Mouse (Mus musculus): ENCODE measurements at regions not wholly inside any gene's neighbourhood (a gene's known extent, or its start where the extent isn't known, plus 50 kb on each side); places are given as distances from the start of the nearest gene placed in this dataset.

DNA sequence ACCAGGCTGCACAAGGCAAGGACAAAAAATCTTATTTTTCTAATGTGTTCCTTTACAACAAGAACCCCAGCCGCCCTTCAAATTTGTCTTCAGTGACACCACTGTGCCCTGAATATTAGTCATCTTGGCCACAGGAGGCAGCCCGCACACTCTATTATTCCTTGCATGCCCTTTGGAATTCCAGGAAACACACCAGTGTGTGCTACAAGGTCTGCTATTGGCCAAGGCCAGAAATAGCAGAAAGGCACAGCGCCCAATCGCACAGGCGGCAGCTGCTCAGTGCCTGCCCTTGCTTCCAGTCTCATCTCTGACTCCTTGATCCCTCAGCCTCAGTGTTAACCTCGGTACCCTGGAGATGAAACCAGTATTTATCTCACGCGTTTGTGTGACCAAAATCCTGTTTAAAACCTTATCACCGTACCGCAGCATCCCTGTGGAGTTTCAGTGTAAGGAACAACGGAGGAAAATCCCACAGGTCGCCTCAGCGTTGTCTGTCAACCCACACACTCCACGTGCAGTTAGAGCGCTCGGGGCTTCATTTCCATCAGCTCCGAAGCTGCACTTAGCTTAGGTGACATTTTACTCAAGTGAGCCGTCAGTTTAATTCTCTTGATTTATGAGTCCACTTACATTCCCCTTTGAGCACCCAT lies 194.1 kb downstream of the Dyrk2 start:
- Histone ChIP-seq H3K4me1 (no peaks in the 10 kb centered on the region), H3K4me3 (no peak overlapping the region), H3K4me2 (no peak overlapping the region), H3K36me3 (no peaks in the 10 kb centered on the region), H3K27ac (no peak overlapping the region), H3K9me3 (peaks cover 6% of the 10 kb centered on the region; the same call in 1 of the 2 replicates), H3K27me3 (no peaks in the 10 kb centered on the region), H3K9ac (no peak overlapping the region)
- ATAC-seq (ENCODE audit: insufficient number of reproducible peaks, insufficient read depth, low FRiP score, low TSS enrichment, low read depth), result no peak
- WGBS, result 74% methylated on average over 18 of the region's 18 CpGs

DNA sequence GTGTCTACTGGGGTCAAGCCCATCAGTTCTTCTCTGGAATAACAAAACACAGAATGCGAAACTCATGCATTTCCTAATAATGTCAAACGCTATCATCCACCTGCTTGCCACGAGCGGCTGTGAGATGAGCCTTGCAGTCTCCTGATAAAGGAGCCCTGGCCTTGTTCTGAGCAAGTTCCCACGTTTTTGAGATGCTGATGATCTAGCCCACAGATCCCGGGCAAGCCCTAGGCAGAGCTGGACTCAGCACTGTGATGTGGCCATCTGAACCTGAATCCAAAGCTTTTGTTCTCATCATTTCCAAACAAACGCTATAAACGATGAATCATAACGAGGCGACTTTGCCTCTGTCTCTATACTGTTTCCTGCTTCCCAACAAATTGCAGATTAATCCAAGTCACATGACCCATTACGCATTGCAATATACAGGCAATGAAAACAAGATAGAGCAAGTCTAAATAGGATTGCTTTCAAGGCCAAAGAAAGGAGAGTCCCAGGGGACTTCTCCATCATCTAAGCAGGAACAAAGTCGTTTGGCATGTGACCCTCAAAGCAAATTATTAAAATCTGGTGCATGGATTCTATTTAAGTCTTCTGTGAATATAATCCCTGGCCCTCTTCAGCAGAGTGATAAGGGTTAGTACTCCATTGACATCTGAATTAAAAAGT lies 191.1 kb downstream of the Dyrk2 start:
- ATAC-seq (ENCODE audit: insufficient number of reproducible peaks, insufficient read depth, low FRiP score, low TSS enrichment, low read depth), result no peak
- no peaks in the 10 kb centered on the region for H3K4me1 ChIP-seq
- WGBS, result 73% methylated on average over 12 of the region's 12 CpGs
- no peak overlapping the region for H3K27ac ChIP-seq
- no peak overlapping the region for H3K9ac ChIP-seq
- H3K9me3 ChIP-seq, result no peaks in the 10 kb centered on the region
- no peaks in the 10 kb centered on the region for H3K36me3 ChIP-seq
- H3K4me2 ChIP-seq, result no peak overlapping the region
- H3K27me3 ChIP-seq, result no peaks in the 10 kb centered on the region
- H3K4me3 ChIP-seq, result no peak overlapping the region

DNA sequence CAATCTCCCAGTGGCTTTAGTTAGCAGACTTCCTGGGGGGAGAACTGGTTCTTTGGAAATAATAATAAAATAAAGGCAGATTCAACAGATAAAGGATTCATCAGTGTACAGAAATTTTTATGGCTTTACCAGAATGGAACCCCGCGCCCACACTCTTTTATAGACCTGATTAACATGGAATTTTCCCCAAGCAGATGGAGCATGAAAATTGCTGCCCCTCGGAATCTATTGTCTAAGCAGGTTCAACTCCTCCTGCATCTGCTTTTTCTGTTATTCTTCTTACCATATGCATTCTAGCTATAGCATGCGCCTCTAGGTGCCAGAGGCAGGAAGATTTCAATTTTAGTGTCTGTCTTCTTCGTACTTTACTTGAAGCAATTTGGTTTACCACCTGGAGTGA lies 190.5 kb downstream of the Dyrk2 start:
- Histone ChIP-seq H3K4me1 (no peaks in the 10 kb centered on the region), H3K4me3 (no peak overlapping the region), H3K9ac (no peak overlapping the region), H3K27ac (no peak overlapping the region), H3K36me3 (no peaks in the 10 kb centered on the region), H3K4me2 (no peak overlapping the region), H3K27me3 (no peaks in the 10 kb centered on the region), H3K9me3 (no peaks in the 10 kb centered on the region)
- no peak for ATAC-seq (ENCODE audit: insufficient number of reproducible peaks, insufficient read depth, low FRiP score, low TSS enrichment, low read depth)
- WGBS, result 84% methylated on average over 5 of the region's 5 CpGs

DNA sequence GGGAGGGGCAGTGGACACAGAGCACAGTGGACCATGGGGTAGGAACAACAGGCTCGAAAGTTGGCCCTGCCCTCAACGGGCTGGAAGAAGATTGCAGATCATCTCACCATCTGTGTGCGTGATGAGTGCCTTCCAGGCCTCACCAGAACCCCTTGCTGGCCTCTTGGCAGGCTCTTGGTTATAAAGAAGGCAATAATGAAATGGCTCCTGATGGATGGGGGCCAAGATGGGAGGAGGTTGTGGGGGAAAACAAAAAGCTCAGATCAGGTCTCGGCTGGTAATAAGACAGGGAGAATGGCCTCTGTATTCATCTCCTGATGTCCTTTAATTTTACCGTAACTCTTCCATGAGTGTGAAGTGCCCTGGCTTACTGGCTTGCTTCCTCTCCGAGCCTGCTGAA lies 189.1 kb downstream of the Dyrk2 start:
- no peak for ATAC-seq (ENCODE audit: insufficient number of reproducible peaks, insufficient read depth, low FRiP score, low TSS enrichment, low read depth)
- Histone ChIP-seq H3K9ac (no peak overlapping the region), H3K4me2 (no peak overlapping the region), H3K36me3 (no peaks in the 10 kb centered on the region), H3K27me3 (no peaks in the 10 kb centered on the region), H3K27ac (no peak overlapping the region), H3K4me1 (no peaks in the 10 kb centered on the region), H3K4me3 (no peak overlapping the region), H3K9me3 (no peaks in the 10 kb centered on the region)
- 84% methylated on average over 6 of the region's 6 CpGs for WGBS

DNA sequence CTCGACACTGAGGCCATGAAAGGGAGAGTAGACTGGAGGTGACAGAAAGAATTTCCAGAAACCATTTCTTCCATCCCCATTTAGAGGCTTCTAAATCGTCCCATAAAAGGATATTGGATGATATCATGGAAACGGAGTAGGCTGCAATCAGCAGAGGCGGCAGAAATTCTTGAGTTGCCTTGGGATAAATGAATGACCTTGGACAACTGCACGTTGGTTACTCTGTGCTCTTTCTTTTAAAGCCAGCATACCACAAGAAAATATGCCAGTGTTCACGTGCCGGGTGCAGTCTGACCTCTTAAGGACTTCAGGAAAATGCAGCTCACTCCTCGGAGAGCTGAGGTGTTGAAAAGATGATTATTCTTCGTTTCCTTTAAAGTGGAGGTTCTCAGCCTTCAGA lies 186.7 kb downstream of the Dyrk2 start:
- Histone ChIP-seq H3K4me3 (no peak overlapping the region), H3K9me3 (no peaks in the 10 kb centered on the region), H3K27me3 (no peaks in the 10 kb centered on the region), H3K4me2 (no peak overlapping the region), H3K36me3 (no peaks in the 10 kb centered on the region), H3K4me1 (no peaks in the 10 kb centered on the region), H3K9ac (no peak overlapping the region), H3K27ac (no peak overlapping the region)
- no peak for ATAC-seq (ENCODE audit: insufficient number of reproducible peaks, insufficient read depth, low FRiP score, low TSS enrichment, low read depth)
- WGBS, result 78% methylated on average over 9 of the region's 9 CpGs

DNA sequence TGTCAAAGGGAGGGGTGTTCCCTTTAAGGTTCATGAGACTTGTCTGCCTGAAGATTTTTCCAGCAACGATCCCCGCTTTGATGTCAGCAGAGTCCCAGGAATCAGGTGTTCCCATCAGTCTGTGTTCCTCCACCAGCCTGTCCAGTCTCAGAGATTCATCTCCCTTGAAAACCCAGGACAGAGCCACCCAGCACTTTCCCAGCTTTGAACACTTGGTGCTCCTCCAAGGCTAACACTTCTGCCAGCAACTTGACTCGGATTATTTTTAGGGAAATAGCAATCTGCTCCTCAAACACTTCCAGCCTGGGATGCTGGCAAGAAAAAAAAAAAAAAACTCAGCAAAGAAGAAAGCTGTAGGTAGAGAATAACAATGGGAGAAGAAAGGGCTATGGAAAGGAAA lies 170.7 kb downstream of the Dyrk2 start:
- Histone ChIP-seq H3K36me3 (no peaks in the 10 kb centered on the region), H3K27me3 (no peaks in the 10 kb centered on the region), H3K27ac (no peak overlapping the region), H3K9ac (no peak overlapping the region), H3K4me2 (no peak overlapping the region), H3K9me3 (no peaks in the 10 kb centered on the region), H3K4me3 (no peak overlapping the region), H3K4me1 (no peaks in the 10 kb centered on the region)
- 73% methylated on average over 3 of the region's 3 CpGs for WGBS
- ATAC-seq (ENCODE audit: insufficient number of reproducible peaks, insufficient read depth, low FRiP score, low TSS enrichment, low read depth), result no peak

DNA sequence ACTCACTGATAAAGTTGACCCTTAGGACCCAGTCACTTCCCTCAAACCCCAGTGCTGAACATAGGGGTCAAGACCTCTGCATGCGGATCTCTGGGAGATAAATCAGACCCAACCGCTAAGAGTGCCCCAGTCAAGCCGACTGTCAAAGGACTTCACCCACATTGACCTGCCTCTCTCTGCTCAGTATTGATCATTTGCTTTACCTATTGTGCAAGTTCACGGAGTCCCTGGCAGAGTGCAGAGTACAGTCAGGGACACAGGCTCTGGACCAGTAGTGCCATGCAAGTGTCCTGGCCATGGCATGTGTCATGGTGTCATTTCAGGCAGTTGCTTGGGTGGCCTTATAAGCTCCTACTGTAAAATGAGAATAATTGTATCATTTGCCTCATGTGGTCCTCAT lies 169.9 kb downstream of the Dyrk2 start:
- H3K9ac ChIP-seq, result no peak overlapping the region
- no peak overlapping the region for H3K4me3 ChIP-seq
- H3K27ac ChIP-seq, result no peak overlapping the region
- WGBS, result 90% methylated on average over 4 of the region's 4 CpGs
- no peak overlapping the region for H3K4me2 ChIP-seq
- H3K4me1 ChIP-seq, result no peaks in the 10 kb centered on the region
- H3K27me3 ChIP-seq, result no peaks in the 10 kb centered on the region
- H3K9me3 ChIP-seq, result no peaks in the 10 kb centered on the region
- no peak for ATAC-seq (ENCODE audit: insufficient number of reproducible peaks, insufficient read depth, low FRiP score, low TSS enrichment, low read depth)
- no peaks in the 10 kb centered on the region for H3K36me3 ChIP-seq

DNA sequence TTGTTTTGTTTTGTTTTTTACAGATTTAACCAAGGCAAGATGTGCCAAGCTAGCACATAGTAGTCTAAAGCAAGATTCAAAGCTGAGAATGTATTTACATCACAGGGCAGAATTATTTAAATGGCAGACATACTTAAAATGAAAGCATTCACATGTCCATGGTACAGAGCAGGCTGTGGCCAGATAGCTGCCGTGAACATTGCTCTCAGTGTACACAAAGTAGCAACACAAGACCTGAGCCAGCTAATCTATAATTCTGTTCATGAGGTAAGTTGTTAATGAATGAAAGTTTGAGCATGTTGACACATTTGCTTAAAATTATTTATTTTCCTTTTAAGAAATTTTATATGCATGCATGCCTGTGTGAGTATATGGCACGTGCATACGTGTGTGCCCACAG lies 164.0 kb downstream of the Dyrk2 start:
- Histone ChIP-seq H3K4me3 (no peak overlapping the region), H3K9ac (no peak overlapping the region), H3K4me1 (no peaks in the 10 kb centered on the region), H3K36me3 (no peaks in the 10 kb centered on the region), H3K27me3 (no peaks in the 10 kb centered on the region), H3K4me2 (no peak overlapping the region), H3K9me3 (no peaks in the 10 kb centered on the region), H3K27ac (no peak overlapping the region)
- WGBS, result 93% methylated on average over 3 of the region's 3 CpGs
- no peak for ATAC-seq (ENCODE audit: insufficient number of reproducible peaks, insufficient read depth, low FRiP score, low TSS enrichment, low read depth)

DNA sequence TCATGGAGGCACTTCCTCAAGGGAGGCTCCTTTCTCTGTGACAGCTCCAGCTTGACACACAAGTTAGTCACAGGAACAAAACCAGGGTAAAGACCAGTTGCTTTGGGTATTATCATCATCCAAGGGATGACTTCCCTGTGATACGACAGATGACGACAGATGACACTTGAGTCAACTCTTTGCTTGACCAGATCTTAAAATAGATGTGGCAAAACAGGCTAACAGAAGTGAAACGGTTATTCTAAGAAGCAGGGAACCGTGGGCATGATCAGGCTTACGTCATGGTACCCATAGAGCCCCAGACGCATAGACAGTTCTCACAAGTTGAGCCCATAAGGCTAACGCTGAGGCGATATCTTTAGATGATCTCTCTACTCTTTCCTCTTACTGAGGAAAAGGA lies 160.3 kb downstream of the Dyrk2 start:
- Histone ChIP-seq H3K36me3 (no peaks in the 10 kb centered on the region), H3K4me3 (no peak overlapping the region), H3K9me3 (no peaks in the 10 kb centered on the region), H3K27ac (no peak overlapping the region), H3K4me2 (no peak overlapping the region), H3K27me3 (no peaks in the 10 kb centered on the region), H3K9ac (no peak overlapping the region), H3K4me1 (no peaks in the 10 kb centered on the region)
- WGBS, result 93% methylated on average over 8 of the region's 8 CpGs
- ATAC-seq (ENCODE audit: insufficient number of reproducible peaks, insufficient read depth, low FRiP score, low TSS enrichment, low read depth), result no peak

DNA sequence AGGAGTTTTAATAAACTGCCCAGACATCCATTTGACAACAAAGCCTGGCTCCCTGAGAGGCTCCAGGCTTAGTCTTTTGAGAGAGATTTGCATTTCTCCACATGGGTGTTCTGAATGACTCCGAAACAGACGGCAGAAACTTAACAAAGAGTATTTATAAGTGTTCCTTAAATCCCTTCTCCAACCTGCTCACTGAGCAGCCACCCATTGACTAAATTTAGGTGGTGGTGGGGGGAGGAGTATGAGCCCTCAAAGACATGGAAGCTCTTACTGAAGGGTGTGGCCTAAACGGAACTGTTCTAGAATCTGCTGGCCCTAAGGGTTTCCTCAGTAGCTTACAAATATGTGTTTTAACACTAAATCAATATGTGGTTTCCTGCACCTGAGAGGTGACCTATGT lies 158.5 kb downstream of the Dyrk2 start:
- Histone ChIP-seq H3K36me3 (no peaks in the 10 kb centered on the region), H3K9me3 (no peaks in the 10 kb centered on the region), H3K4me3 (no peak overlapping the region), H3K4me2 (no peak overlapping the region), H3K27me3 (no peaks in the 10 kb centered on the region), H3K4me1 (no peaks in the 10 kb centered on the region), H3K27ac (no peak overlapping the region), H3K9ac (no peak overlapping the region)
- WGBS, result 65% methylated on average over 3 of the region's 3 CpGs
- ATAC-seq (ENCODE audit: insufficient number of reproducible peaks, insufficient read depth, low FRiP score, low TSS enrichment, low read depth), result no peak

DNA sequence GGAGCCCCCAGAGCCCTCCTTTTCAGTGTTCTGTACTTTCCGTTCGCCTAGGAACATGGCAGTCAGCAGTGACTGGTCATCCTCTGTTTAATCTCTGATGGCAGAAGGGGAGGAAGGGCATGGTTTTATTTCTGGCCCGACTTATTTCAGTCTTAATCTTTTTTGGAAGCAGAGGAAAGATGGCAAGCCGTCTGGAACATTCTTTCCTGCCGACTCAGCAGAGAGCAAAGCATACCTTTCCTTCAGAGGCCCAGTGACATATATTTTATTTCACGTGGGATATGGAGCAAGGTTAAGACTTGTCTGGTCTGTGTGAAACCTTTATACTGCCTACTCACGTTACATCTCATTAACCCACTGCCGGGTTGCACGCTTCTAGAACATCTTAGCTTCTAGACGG lies 158.1 kb downstream of the Dyrk2 start:
- H3K27ac ChIP-seq, result no peak overlapping the region
- no peak overlapping the region for H3K4me2 ChIP-seq
- no peaks in the 10 kb centered on the region for H3K4me1 ChIP-seq
- no peak overlapping the region for H3K9ac ChIP-seq
- no peak overlapping the region for H3K4me3 ChIP-seq
- WGBS, result 61% methylated on average over 10 of the region's 10 CpGs
- H3K9me3 ChIP-seq, result no peaks in the 10 kb centered on the region
- H3K27me3 ChIP-seq, result no peaks in the 10 kb centered on the region
- H3K36me3 ChIP-seq, result no peaks in the 10 kb centered on the region
- ATAC-seq (ENCODE audit: insufficient number of reproducible peaks, insufficient read depth, low FRiP score, low TSS enrichment, low read depth), result no peak

DNA sequence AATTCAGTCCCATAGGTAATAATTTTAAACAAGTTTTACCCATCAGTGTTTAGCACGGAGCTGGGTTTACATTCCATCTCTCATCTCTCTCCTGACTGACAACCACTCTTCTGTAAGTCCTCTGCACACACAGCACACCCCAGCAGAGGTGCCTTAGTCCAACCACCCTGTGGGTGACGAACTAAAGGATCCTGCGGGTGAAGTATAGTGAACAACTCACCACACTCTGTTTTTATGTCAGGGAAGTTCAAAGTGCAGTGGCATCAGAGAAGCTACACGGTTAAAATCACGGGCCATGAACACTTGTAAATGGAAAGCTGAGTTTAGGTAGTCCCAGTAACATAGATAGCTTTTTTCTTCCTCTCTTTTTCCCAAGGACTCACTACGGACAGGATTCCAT lies 157.1 kb downstream of the Dyrk2 start:
- no peaks in the 10 kb centered on the region for H3K27me3 ChIP-seq
- H3K9ac ChIP-seq, result no peak overlapping the region
- H3K9me3 ChIP-seq, result no peaks in the 10 kb centered on the region
- H3K36me3 ChIP-seq, result no peaks in the 10 kb centered on the region
- WGBS, result 87% methylated on average over 6 of the region's 6 CpGs
- no peak overlapping the region for H3K4me3 ChIP-seq
- no peak overlapping the region for H3K27ac ChIP-seq
- H3K4me2 ChIP-seq, result no peak overlapping the region
- no peaks in the 10 kb centered on the region for H3K4me1 ChIP-seq
- no peak for ATAC-seq (ENCODE audit: insufficient number of reproducible peaks, insufficient read depth, low FRiP score, low TSS enrichment, low read depth)
